Mouse (Mus musculus) lung, postnatal 0 days (tissue): ENCODE measurements around the gene Gpr179. TPM values are rescaled to one million over a fixed set of nuclear protein-coding genes. Genes with fewer than 3 reads are reported as not detected.

Source experiments
- ATAC-seq: fragments of 200-750 bp; cut with Nextera tagmentation; 2 replicates; pipeline ENCODE4 v1.8.0; 2017; ENCODE audit warnings: moderate library complexity
- DNase-seq: peaks from one replicate; pipeline ENCODE4 v3.0.0-alpha.2; 2016; ENCODE audit warnings: low spot score
- H3K27ac ChIP-seq: fragments of 300-500 bp; sonication (generic); 2 replicates; pipeline ENCODE4 v1.5.1; 2014; ENCODE audit warnings: antibody characterized with exemption, mild to moderate bottlenecking, low read length, mixed read lengths
- H3K27me3 ChIP-seq: fragments of 300-500 bp; sonication (generic); replicated peaks from 2 replicates; pipeline ENCODE4 v1.6.1; 2014; ENCODE audit warnings: low read length, mixed read lengths; ENCODE audit not compliant: insufficient read depth
- H3K36me3 ChIP-seq: fragments of 300-500 bp; sonication (generic); 2 replicates; pipeline ENCODE4 v1.6.1; 2014; ENCODE audit warnings: low read length, mixed read lengths; ENCODE audit not compliant: insufficient read depth
- H3K4me1 ChIP-seq: fragments of 300-500 bp; sonication (generic); 2 replicates; pipeline ENCODE4 v1.6.1; 2014; ENCODE audit warnings: antibody characterized with exemption, low read depth, low read length, mixed read lengths; ENCODE audit not compliant: insufficient read depth
- H3K4me2 ChIP-seq: fragments of 300-500 bp; sonication (generic); replicated peaks from 2 replicates; pipeline ENCODE4 v1.6.1; 2014; ENCODE audit warnings: low read depth, mild to moderate bottlenecking, low read length, moderate library complexity, mixed read lengths
- H3K4me3 ChIP-seq: fragments of 300-500 bp; sonication (generic); 2 replicates; pipeline ENCODE4 v1.5.1; 2014; ENCODE audit warnings: low read depth, low read length
- H3K9ac ChIP-seq: fragments of 300-500 bp; sonication (generic); replicated peaks from 2 replicates; pipeline ENCODE4 v1.6.1; 2014; ENCODE audit warnings: low read depth, mild to moderate bottlenecking
- H3K9me3 ChIP-seq: fragments of 300-500 bp; sonication (generic); 2 replicates; pipeline ENCODE4 v1.6.1; 2016; ENCODE audit warnings: low read length, mixed read lengths
- CTCF ChIP-seq: IDR thresholded peaks from 2 replicates; pipeline ENCODE4 v1.5.1; 2016; ENCODE audit warnings: antibody characterized with exemption, mild to moderate bottlenecking
- EP300 ChIP-seq: IDR thresholded peaks from 2 replicates; pipeline ENCODE4 v1.6.1; 2016; ENCODE audit warnings: antibody characterized with exemption, mild to moderate bottlenecking, control low read depth
- WGBS: fragments of 180-500 bp; shearing (Covaris S2); extraction: QIAGEN DNeasy Blood & Tissue Kit; methylation state at CpG from one replicate; pipeline ENCODE4 v1.1.7; 2014; 5-methylcytosine and 5-hydroxymethylcytosine counted together
- polyA plus RNA-seq: library from polyadenylated mRNA; unstranded; fragments of >200 nt; fragmentation: Nextera tagmentation; extraction: Ambion mirVana; gene quantifications from 2 replicates; pipeline ENCODE4 v1.2.1, GENCODE M21; 2015

Gene Gpr179
- polyA plus RNA-seq, 1 experiment from 2014 or later, result 0.23 TPM

DNA sequence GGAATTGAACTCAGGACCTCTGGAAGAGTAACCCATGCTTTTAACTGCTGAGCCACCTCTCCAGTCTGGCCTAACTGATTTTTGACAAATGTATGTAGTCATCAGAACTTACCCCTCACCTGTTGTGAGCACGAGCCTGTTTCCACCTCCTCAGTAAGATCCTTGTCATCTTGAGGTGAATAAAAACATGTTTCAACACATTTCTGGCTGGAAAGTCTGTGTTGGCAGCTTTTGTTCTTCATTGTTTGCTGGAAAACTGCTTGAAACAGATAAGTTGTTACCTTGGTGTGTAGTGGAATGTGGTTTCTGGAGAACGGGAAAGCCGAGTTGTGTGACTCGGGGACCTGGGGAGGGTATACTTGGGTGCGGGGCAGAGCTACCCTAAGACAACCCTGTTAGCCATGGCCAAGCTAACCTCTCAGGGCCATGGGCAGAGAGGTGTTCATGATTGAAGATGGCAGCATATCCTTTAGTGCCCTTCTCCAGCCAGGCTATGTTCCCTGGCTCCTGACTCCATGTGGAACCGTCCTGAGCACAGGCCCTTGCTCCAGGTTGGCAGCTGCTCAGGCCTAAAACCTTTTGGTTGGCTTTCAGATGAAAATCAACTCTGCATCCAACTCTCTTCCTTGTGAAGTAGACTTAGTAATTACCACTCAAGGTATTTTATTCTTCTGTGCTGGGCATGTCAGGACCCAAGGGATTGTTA lies 20.4 kb upstream of the Gpr179 start:
- Histone ChIP-seq H3K4me3 (no peak overlapping the region), H3K27ac (0 out of 2 replicates have a peak overlapping the region, but pooled peaks have one; percentile 33), H3K4me1 (peaks cover 4% of the 10 kb centered on the region; the same call in 1 of the 2 replicates), H3K4me2 (no peak overlapping the region), H3K9me3 (no peaks in the 10 kb centered on the region), H3K36me3 (peaks cover 11% of the 10 kb centered on the region; the same call in 1 of the 2 replicates), H3K27me3 (no peaks in the 10 kb centered on the region), H3K9ac (no peak overlapping the region)
- 73% methylated on average over 6 of the region's 6 CpGs for WGBS
- TF ChIP-seq EP300 (no peak), CTCF (no peak)
- DNase-seq, result peak; percentile 47
- no peak for ATAC-seq

DNA sequence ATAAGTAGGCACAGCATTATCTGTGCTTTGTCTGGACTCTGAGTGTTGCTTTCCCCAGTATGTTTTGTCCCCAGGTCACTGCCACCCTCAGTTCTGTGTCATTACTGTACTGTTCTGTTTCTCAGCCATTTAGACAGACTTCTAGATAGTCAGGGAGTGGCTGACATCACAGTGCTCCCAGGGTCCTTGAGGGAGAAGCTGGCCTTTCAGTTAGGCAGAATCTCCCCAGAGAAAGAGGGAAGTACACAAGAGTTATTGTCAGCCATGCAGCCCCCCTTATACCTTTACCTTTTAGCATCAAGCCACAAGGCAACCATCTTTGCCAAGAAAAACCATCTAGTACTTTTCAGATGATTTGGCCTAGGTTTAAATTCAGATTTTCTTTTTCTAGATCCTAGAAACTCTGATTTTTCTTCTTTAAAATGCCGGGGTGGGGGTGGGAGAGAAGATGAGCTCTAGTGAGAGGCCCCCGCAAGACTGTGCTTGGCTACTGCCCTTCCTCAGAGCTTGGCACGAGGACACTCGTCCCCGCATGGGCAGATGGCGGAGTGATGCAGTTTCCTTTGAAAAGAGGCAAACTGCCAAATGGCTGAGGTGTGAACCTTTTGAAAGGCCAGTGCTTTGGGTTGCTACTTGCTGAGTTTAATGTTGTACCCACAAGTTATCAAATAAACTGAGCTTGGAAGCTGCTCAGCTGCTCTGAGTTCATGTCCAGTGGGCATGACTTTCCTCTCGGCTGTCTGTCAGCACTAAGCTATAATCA lies 18.6 kb upstream of the Gpr179 start:
- no peak overlapping the region for H3K27ac ChIP-seq
- WGBS, result 36% methylated on average over 7 of the region's 7 CpGs

DNA sequence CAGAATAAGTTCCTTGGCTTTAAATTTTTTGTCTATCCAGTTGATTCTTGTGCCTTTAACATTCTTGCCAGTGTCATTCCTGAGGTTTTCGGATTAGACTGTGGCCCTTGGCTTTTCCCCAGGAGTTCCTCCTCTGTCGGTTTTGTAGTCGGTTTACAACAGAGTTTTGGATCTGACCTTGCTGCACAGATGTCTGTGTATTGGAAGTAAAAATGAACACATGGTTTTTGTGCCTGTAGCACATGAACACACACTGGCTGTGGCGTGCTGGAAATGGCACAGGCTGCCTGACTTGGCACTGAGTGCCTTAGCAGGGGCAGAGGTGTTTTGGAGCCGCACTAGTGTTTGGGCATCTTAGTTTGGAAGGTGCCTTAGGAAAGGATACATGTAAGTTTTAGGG lies 16.6 kb upstream of the Gpr179 start:
- no peak for TF ChIP-seq CTCF
- TF ChIP-seq EP300, result no peak
- no peak for ATAC-seq
- Histone ChIP-seq H3K27me3 (no peaks in the 10 kb centered on the region), H3K4me3 (no peak overlapping the region), H3K27ac (no peak overlapping the region), H3K4me1 (peaks cover 19% of the 10 kb centered on the region; the same call in 1 of the 2 replicates), H3K9me3 (no peaks in the 10 kb centered on the region), H3K36me3 (no peaks in the 10 kb centered on the region), H3K4me2 (no peak overlapping the region), H3K9ac (no peak overlapping the region)
- no peak for DNase-seq
- 65% methylated on average over 5 of the region's 5 CpGs for WGBS

More for the DNA sequence above, 18.6 kb upstream of the Gpr179 start:
- Histone ChIP-seq H3K36me3 (no peaks in the 10 kb centered on the region; the same call in 1 of the 2 replicates), H3K4me2 (no peak overlapping the region), H3K4me1 (peaks cover 4% of the 10 kb centered on the region; the same call in 1 of the 2 replicates), H3K9me3 (no peaks in the 10 kb centered on the region), H3K9ac (no peak overlapping the region), H3K27me3 (no peaks in the 10 kb centered on the region), H3K4me3 (no peak overlapping the region)
- TF ChIP-seq CTCF, result no peak
- no peak for TF ChIP-seq EP300
- DNase-seq, result peak; percentile 32
- no peak for ATAC-seq

DNA sequence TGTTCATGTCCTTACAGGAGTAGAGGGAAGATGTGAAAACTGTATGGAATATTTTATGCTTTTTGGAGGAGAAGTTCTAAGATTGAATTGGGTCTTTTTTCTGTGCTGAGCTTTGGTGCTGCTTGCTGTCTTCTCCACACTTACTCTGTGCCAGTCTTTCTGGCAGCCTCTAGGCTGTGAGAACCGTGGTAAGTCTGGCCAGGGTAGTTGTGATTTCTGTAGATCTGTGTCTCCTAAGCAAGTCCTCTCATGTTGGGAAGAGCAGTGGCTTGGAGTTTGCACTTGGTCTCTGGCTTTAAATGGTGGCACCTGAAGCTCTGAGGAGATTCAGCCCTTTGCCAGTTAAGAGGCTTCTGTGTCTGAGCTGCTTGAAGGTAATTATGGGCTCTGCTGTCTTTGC lies 13.7 kb upstream of the Gpr179 start:
- Histone ChIP-seq H3K4me3 (no peak overlapping the region), H3K9ac (no peak overlapping the region), H3K4me1 (peaks cover 16% of the 10 kb centered on the region; the same call in 1 of the 2 replicates)

DNA sequence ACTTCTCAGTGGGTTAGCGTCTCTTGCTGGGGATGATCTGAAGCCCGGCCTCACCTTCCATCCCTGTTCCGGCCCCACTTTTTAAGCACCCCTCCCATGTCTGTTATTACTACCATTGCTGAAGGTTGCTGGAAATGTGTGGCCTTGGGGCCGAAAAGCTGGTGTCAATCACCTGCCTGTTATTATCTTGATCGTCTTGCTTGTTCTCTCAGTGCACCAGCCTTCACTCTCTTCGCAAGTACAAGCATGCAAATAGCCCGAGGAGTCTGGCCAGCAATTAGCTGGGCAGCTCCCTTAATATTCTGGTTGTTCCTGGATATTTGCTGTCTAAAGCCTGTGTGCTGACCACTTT lies 11.7 kb upstream of the Gpr179 start:
- Histone ChIP-seq H3K4me3 (peak overlapping the region; percentile 97), H3K4me1 (peaks cover 16% of the 10 kb centered on the region; the same call in 1 of the 2 replicates), H3K27ac (peak overlapping the region; percentile 88), H3K36me3 (no peaks in the 10 kb centered on the region), H3K9me3 (no peaks in the 10 kb centered on the region), H3K9ac (peak overlapping the region; percentile 94), H3K4me2 (peak overlapping the region; percentile 92), H3K27me3 (no peaks in the 10 kb centered on the region)
- ATAC-seq (no peak), DNase-seq (no peak)
- TF ChIP-seq EP300 (no peak), CTCF (no peak)
- 2% methylated on average over 7 of the region's 7 CpGs for WGBS

More for the DNA sequence above, 13.7 kb upstream of the Gpr179 start:
- ATAC-seq (no peak), DNase-seq (no peak)
- 0 out of 2 replicates have a peak overlapping the region, but pooled peaks have one; percentile 1 for H3K4me2 ChIP-seq
- H3K9me3 ChIP-seq, result no peaks in the 10 kb centered on the region
- H3K27me3 ChIP-seq, result no peaks in the 10 kb centered on the region
- 45% methylated on average over 1 of the region's 1 CpGs for WGBS
- TF ChIP-seq EP300 (no peak), CTCF (no peak)
- H3K36me3 ChIP-seq, result no peaks in the 10 kb centered on the region
- H3K27ac ChIP-seq, result no peak overlapping the region

DNA sequence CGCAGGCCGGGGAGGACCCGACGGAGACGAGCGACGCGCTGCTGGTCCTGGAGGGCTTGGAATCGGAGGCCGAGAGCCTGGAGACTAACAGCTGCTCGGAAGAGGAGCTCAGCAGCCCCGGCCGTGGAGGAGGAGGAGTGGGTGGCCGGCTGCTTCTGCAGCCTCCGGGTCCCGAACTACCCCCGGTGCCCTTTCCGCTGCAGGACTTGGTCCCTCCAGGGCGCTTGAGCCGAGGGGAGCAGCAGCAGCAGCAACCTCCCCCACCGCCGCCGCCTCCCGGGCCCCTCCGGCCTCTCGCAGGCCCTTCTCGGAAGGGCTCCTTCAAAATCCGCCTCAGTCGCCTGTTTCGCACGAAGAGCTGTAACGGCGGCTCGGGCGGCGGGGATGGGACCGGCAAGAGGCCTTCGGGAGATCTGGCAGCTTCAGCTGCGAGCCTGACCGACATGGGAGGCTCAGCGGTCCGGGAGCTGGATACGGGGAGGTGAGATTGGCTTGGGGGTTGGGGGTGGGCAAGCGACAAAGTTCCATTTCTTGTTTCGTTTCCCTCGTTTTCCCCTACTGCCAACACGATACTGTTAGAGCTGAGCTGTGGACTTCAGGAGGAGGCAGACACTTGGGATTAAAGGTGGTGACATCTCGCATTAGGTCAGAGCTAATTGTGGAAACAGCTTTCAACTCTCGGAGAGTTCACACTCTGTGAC lies 11.2 kb upstream of the Gpr179 start:
- Histone ChIP-seq H3K36me3 (no peaks in the 10 kb centered on the region), H3K4me1 (peaks cover 16% of the 10 kb centered on the region; the same call in 1 of the 2 replicates), H3K4me2 (peak overlapping the region; percentile 92), H3K27me3 (no peaks in the 10 kb centered on the region), H3K27ac (peak overlapping the region; percentile 88), H3K4me3 (peak overlapping the region; percentile 97), H3K9ac (peak overlapping the region; percentile 94), H3K9me3 (no peaks in the 10 kb centered on the region)
- DNase-seq (peak; percentile 61), ATAC-seq (peak; percentile 4; the same call in 1 of the 2 replicates)
- 1% methylated on average over 48 of the region's 49 CpGs for WGBS
- TF ChIP-seq CTCF (no peak), EP300 (no peak)
